Mouse (Mus musculus) heart, embryonic 10.5 days (tissue): Measurements from ENCODE around the gene Hsd17b12. TPM values are rescaled to one million over a fixed set of nuclear protein-coding genes. Genes with fewer than 3 reads are reported as not detected.

Experiments used
- DNase-seq: peaks from one replicate; pipeline ENCODE4 v3.0.0-alpha.2; 2017; ENCODE audit warnings: low spot score
- H3K27ac ChIP-seq: fragments of 300-500 bp; sonication (generic); 2 replicates; pipeline ENCODE4 v1.5.1; 2016; ENCODE audit warnings: mild to moderate bottlenecking
- H3K27me3 ChIP-seq: fragments of 300-500 bp; sonication (generic); 2 replicates; pipeline ENCODE4 v1.6.1; 2016; ENCODE audit warnings: mild to moderate bottlenecking; ENCODE audit not compliant: poor library complexity, insufficient read depth, severe bottlenecking
- H3K36me3 ChIP-seq: fragments of 300-500 bp; sonication (generic); 2 replicates; pipeline ENCODE4 v1.6.1; 2016; ENCODE audit warnings: mild to moderate bottlenecking, moderate library complexity
- H3K4me1 ChIP-seq: fragments of 300-500 bp; sonication (generic); 2 replicates; pipeline ENCODE4 v1.6.1; 2016; ENCODE audit warnings: mild to moderate bottlenecking
- H3K4me3 ChIP-seq: fragments of 300-500 bp; sonication (generic); 2 replicates; pipeline ENCODE4 v1.5.1; 2016; ENCODE audit warnings: mild to moderate bottlenecking, moderate library complexity
- H3K9me3 ChIP-seq: fragments of 300-500 bp; sonication (generic); 2 replicates; pipeline ENCODE4 v1.6.1; 2016; ENCODE audit warnings: mild to moderate bottlenecking, moderate library complexity
- WGBS: fragments of 180-500 bp; shearing (Covaris S2); methylation state at CpG from one replicate; pipeline ENCODE4 v1.1.7; 2016; 5-methylcytosine and 5-hydroxymethylcytosine counted together
- polyA plus RNA-seq: library from polyadenylated mRNA; unstranded; fragments of >200 nt; fragmentation: Nextera tagmentation; extraction: Ambion mirVana; gene quantifications from 2 replicates; pipeline ENCODE4 v1.2.1, GENCODE M21; 2016

The Hsd17b12 gene
- polyA plus RNA-seq, 1 experiment from 2014 or later = 99.6 TPM

- no peak for DNase-seq
- 88% methylated on average over 7 of the region's 7 CpGs for WGBS
- Histone ChIP-seq H3K4me1 (peaks cover 18% of the 10 kb centered on the region; the same call in 1 of the 2 replicates), H3K27ac (peak overlapping the region; percentile 18; the same call in 1 of the 2 replicates), H3K9me3 (no peaks in the 10 kb centered on the region), H3K36me3 (no peaks in the 10 kb centered on the region), H3K27me3 (no peaks in the 10 kb centered on the region), H3K4me3 (no peak overlapping the region)
Measured at GRCm38 (mm10) chr2:94144520-94145145, 13.1 kb downstream of the Hsd17b12 start.

- no peaks in the 10 kb centered on the region for H3K27me3 ChIP-seq
- H3K9me3 ChIP-seq = no peaks in the 10 kb centered on the region
- WGBS = 42% methylated on average over 3 of the region's 3 CpGs
- H3K4me1 ChIP-seq = peaks cover 13% of the 10 kb centered on the region; the same call in 1 of the 2 replicates
- no peaks in the 10 kb centered on the region for H3K36me3 ChIP-seq
- no peak overlapping the region for H3K4me3 ChIP-seq
- no peak overlapping the region for H3K27ac ChIP-seq
- DNase-seq = no peak
Measured at GRCm38 (mm10) chr2:94141293-94141692, 16.5 kb downstream of the Hsd17b12 start.

GRCm38 (mm10) chr2:94138469-94139390 lies 19.0 kb downstream of the Hsd17b12 start:
- WGBS = 85% methylated on average over 3 of the region's 3 CpGs
- no peaks in the 10 kb centered on the region for H3K36me3 ChIP-seq
- H3K9me3 ChIP-seq = no peaks in the 10 kb centered on the region
- H3K27me3 ChIP-seq = no peaks in the 10 kb centered on the region
- no peak for DNase-seq
- no peak overlapping the region for H3K4me3 ChIP-seq
- H3K4me1 ChIP-seq = 0 out of 2 replicates have a peak, but pooled peaks cover 6% of the 10 kb centered on the region
- H3K27ac ChIP-seq = no peak overlapping the region

- Histone ChIP-seq H3K36me3 (no peaks in the 10 kb centered on the region), H3K27ac (no peak overlapping the region), H3K27me3 (no peaks in the 10 kb centered on the region), H3K4me3 (no peak overlapping the region), H3K9me3 (no peaks in the 10 kb centered on the region), H3K4me1 (0 out of 2 replicates have a peak, but pooled peaks cover 6% of the 10 kb centered on the region)
- DNase-seq = no peak
- WGBS = 87% methylated on average over 3 of the region's 3 CpGs
Measured at GRCm38 (mm10) chr2:94136837-94137236, 20.9 kb downstream of the Hsd17b12 start.

- peaks cover 36% of the 10 kb centered on the region for H3K4me1 ChIP-seq
- H3K4me3 ChIP-seq = no peak overlapping the region
- peak overlapping the region; percentile 75 for H3K27ac ChIP-seq
- WGBS = 70% methylated on average over 3 of the region's 3 CpGs
- H3K36me3 ChIP-seq = no peaks in the 10 kb centered on the region
- H3K9me3 ChIP-seq = no peaks in the 10 kb centered on the region
- DNase-seq = no peak
- no peaks in the 10 kb centered on the region for H3K27me3 ChIP-seq
Measured at GRCm38 (mm10) chr2:94128496-94128895, 29.3 kb downstream of the Hsd17b12 start.

- Histone ChIP-seq H3K4me1 (peaks cover 42% of the 10 kb centered on the region; the same call in 1 of the 2 replicates), H3K27me3 (no peaks in the 10 kb centered on the region), H3K27ac (peak overlapping the region; percentile 87), H3K9me3 (no peaks in the 10 kb centered on the region), H3K36me3 (no peaks in the 10 kb centered on the region), H3K4me3 (peak overlapping the region; percentile 41)
- WGBS = 33% methylated on average over 7 of the region's 7 CpGs
- no peak for DNase-seq
Measured at GRCm38 (mm10) chr2:94122182-94123041, 35.4 kb downstream of the Hsd17b12 start.

GRCm38 (mm10) chr2:94103758-94104157 lies 54.0 kb downstream of the Hsd17b12 start:
- Histone ChIP-seq H3K36me3 (0 out of 2 replicates have a peak, but pooled peaks cover 4% of the 10 kb centered on the region), H3K9me3 (no peaks in the 10 kb centered on the region), H3K4me3 (no peak overlapping the region), H3K27ac (no peak overlapping the region), H3K4me1 (no peaks in the 10 kb centered on the region), H3K27me3 (no peaks in the 10 kb centered on the region)
- 89% methylated on average over 2 of the region's 2 CpGs for WGBS
- no peak for DNase-seq

- 73% methylated on average over 1 of the region's 1 CpGs for WGBS
- no peak for DNase-seq
- H3K27me3 ChIP-seq = no peaks in the 10 kb centered on the region
- no peaks in the 10 kb centered on the region for H3K9me3 ChIP-seq
- no peaks in the 10 kb centered on the region for H3K4me1 ChIP-seq
- no peak overlapping the region for H3K27ac ChIP-seq
- no peaks in the 10 kb centered on the region for H3K36me3 ChIP-seq
- H3K4me3 ChIP-seq = no peak overlapping the region
Measured at GRCm38 (mm10) chr2:94089901-94090300, 67.9 kb downstream of the Hsd17b12 start.

GRCm38 (mm10) chr2:94069482-94069881 lies 88.3 kb downstream of the Hsd17b12 start:
- no peak overlapping the region for H3K27ac ChIP-seq
- peaks cover 9% of the 10 kb centered on the region; the same call in 1 of the 2 replicates for H3K36me3 ChIP-seq
- H3K27me3 ChIP-seq = no peaks in the 10 kb centered on the region
- no peak overlapping the region for H3K4me3 ChIP-seq
- H3K4me1 ChIP-seq = peaks cover 7% of the 10 kb centered on the region; the same call in 1 of the 2 replicates
- H3K9me3 ChIP-seq = no peaks in the 10 kb centered on the region
- no peak for DNase-seq
- WGBS = 84% methylated on average over 5 of the region's 5 CpGs

GRCm38 (mm10) chr2:94066540-94067135 lies 91.1 kb downstream of the Hsd17b12 start:
- Histone ChIP-seq H3K4me3 (no peak overlapping the region), H3K36me3 (peaks cover 9% of the 10 kb centered on the region; the same call in 1 of the 2 replicates), H3K27ac (no peak overlapping the region), H3K27me3 (no peaks in the 10 kb centered on the region), H3K4me1 (peaks cover 7% of the 10 kb centered on the region; the same call in 1 of the 2 replicates), H3K9me3 (no peaks in the 10 kb centered on the region)
- no peak for DNase-seq
- WGBS = 58% methylated on average over 5 of the region's 5 CpGs

- H3K27ac ChIP-seq = no peak overlapping the region
- 81% methylated on average over 7 of the region's 7 CpGs for WGBS
Measured at GRCm38 (mm10) chr2:94066120-94066519, 91.6 kb downstream of the Hsd17b12 start.

GRCm38 (mm10) chr2:94062791-94063190 lies 95.0 kb downstream of the Hsd17b12 start:
- H3K27me3 ChIP-seq = no peaks in the 10 kb centered on the region
- 86% methylated on average over 4 of the region's 4 CpGs for WGBS
- no peak overlapping the region for H3K4me3 ChIP-seq
- H3K36me3 ChIP-seq = 0 out of 2 replicates have a peak, but pooled peaks cover 3% of the 10 kb centered on the region
- no peak overlapping the region for H3K27ac ChIP-seq
- no peaks in the 10 kb centered on the region for H3K9me3 ChIP-seq
- peaks cover 7% of the 10 kb centered on the region; the same call in 1 of the 2 replicates for H3K4me1 ChIP-seq
- no peak for DNase-seq

More at GRCm38 (mm10) chr2:94066120-94066519, 91.6 kb downstream of the Hsd17b12 start:
- DNase-seq = no peak
- Histone ChIP-seq H3K9me3 (no peaks in the 10 kb centered on the region), H3K36me3 (peaks cover 9% of the 10 kb centered on the region; the same call in 1 of the 2 replicates), H3K4me1 (peaks cover 7% of the 10 kb centered on the region; the same call in 1 of the 2 replicates), H3K27me3 (no peaks in the 10 kb centered on the region), H3K4me3 (no peak overlapping the region)
